ENCODE assay signal across 26 mouse cellular contexts in genomic region chr2:93096078-93096729, GRCm38 (mm10). TPM values are rescaled to one million over a fixed set of nuclear protein-coding genes. Genes with fewer than 3 reads are reported as not detected.
DNase-seq lines count a peak whose midpoint lies in the region; ATAC-seq and TF ChIP-seq lines count a peak whose summit lies in the region.
"Had no signal": no experiment of that assay in that cellular context is flagged by ENCODE, and none has a peak within 500 bp of the region (broad histone marks: within the 10 kb centered on the region; RNA-seq: fewer than 3 reads in every experiment).

No protein-coding gene starts in this region.

- H3K4me2 ChIP-seq in forebrain, embryonic 16.5 days (ENCODE audit: low read length) = no peak overlapping the region
- H3K4me2 ChIP-seq in midbrain, postnatal 0 days (ENCODE audit: low read depth, low read length, poor library complexity, severe bottlenecking) = no peak overlapping the region
- H3K4me2 ChIP-seq: embryonic facial prominence, embryonic 13.5 days; heart, embryonic 12.5 days; hindbrain, embryonic 13.5 days; limb, embryonic 13.5 days; liver, embryonic 12.5 days had no signal

- H3K4me1 ChIP-seq in forebrain, embryonic 16.5 days (replicated peaks; ENCODE audit: control insufficient read depth, insufficient read depth, low read length) = peaks cover 26% of the 10 kb centered on the region
- H3K4me1 ChIP-seq in midbrain, postnatal 0 days (ENCODE audit: insufficient read depth, low read length) = no peaks in the 10 kb centered on the region
- H3K4me1 ChIP-seq: liver, embryonic 12.5 days had no signal

- no peaks in the 10 kb centered on the region for H3K27me3 ChIP-seq in forebrain, embryonic 16.5 days (replicated peaks; ENCODE audit: control insufficient read depth, insufficient read depth, low read length)
- H3K27me3 ChIP-seq in midbrain, postnatal 0 days (ENCODE audit: insufficient read depth, low read length) = no peaks in the 10 kb centered on the region
- H3K27me3 ChIP-seq: embryonic facial prominence, embryonic 13.5 days; hindbrain, embryonic 13.5 days; liver, embryonic 12.5 days; Patski had no signal

- H3K36me3 ChIP-seq in forebrain, embryonic 16.5 days (ENCODE audit: control insufficient read depth, insufficient read depth) = no peaks in the 10 kb centered on the region
- H3K36me3 ChIP-seq in midbrain, postnatal 0 days (ENCODE audit: insufficient read depth, low read length) = no peaks in the 10 kb centered on the region
- H3K36me3 ChIP-seq: embryonic facial prominence, embryonic 13.5 days; heart, embryonic 12.5 days; hindbrain, embryonic 13.5 days; limb, embryonic 13.5 days; liver, embryonic 12.5 days had no signal

- no peaks in the 10 kb centered on the region for H3K9me3 ChIP-seq in forebrain, embryonic 16.5 days (ENCODE audit: control insufficient read depth, low read length)
- no peaks in the 10 kb centered on the region for H3K9me3 ChIP-seq in midbrain, postnatal 0 days (ENCODE audit: low read length)
- H3K9me3 ChIP-seq: embryonic facial prominence, embryonic 13.5 days; hindbrain, embryonic 13.5 days; limb, embryonic 13.5 days; liver, embryonic 12.5 days had no signal

- no peak for DNase-seq in frontal cortex, postnatal 10 days (ENCODE audit: low spot score in 2 of 2)
- peak; percentile 81 for DNase-seq in Muller cell, postnatal 12 days (ENCODE audit: inconsistent ontology term)
- DNase-seq in midbrain, postnatal 0 days (ENCODE audit: low spot score) = peak; percentile 60
- no peak for DNase-seq in urinary bladder, adult 18-20 months (ENCODE audit: low spot score in 2 of 2)
- DNase-seq in urinary bladder, postnatal 10 days (ENCODE audit: low spot score) = no peak
- DNase-seq: cerebellum, adult 18-20 months; cerebellum, postnatal 36 days; embryo, embryonic 11 days; gastrocnemius, postnatal 25 days; heart, adult 18-20 months; heart, postnatal 14 days; kidney, adult 2 months; kidney, postnatal 10 days; lung, adult 18-20 months; lung, postnatal 10 days; right cerebral cortex, postnatal 14 days had no signal

- no peak overlapping the region for H3K4me3 ChIP-seq in forebrain, embryonic 16.5 days (replicated peaks; ENCODE audit: low read length)
- no peak overlapping the region for H3K4me3 ChIP-seq in midbrain, postnatal 0 days (ENCODE audit: low read depth, low read length)
- H3K4me3 ChIP-seq: embryonic facial prominence, embryonic 13.5 days; erythroblast, embryonic 14.5 days; heart, embryonic 12.5 days; hindbrain, embryonic 13.5 days; limb, embryonic 13.5 days; liver, embryonic 12.5 days had no signal

- H3K9ac ChIP-seq in forebrain, embryonic 16.5 days (replicated peaks; ENCODE audit: low read depth, low read length) = no peak overlapping the region
- H3K9ac ChIP-seq in midbrain, postnatal 0 days (replicated peaks; ENCODE audit: low read length, poor library complexity, severe bottlenecking) = no peak overlapping the region
- H3K9ac ChIP-seq: embryonic facial prominence, embryonic 13.5 days; heart, embryonic 12.5 days; hindbrain, embryonic 13.5 days; limb, embryonic 13.5 days; liver, embryonic 12.5 days had no signal

- peak; percentile 90 for ATAC-seq in frontal cortex, adult (ENCODE audit: low TSS enrichment)
- peak; percentile 80 for ATAC-seq in forebrain, embryonic 16.5 days
- ATAC-seq in midbrain, postnatal 0 days (ENCODE audit: low FRiP score) = peak; percentile 56
- ATAC-seq: liver, embryonic 12.5 days; Patski had no signal

- no peak for TF ChIP-seq CTCF in midbrain, postnatal 0 days (IDR thresholded peaks at IDR 0.05)

- WGBS in forebrain, embryonic 16.5 days = 37% methylated on average over 6 of the region's 6 CpGs
- WGBS in midbrain, postnatal 0 days = 60% methylated on average over 6 of the region's 6 CpGs

- no peak overlapping the region for H3K27ac ChIP-seq in forebrain, embryonic 16.5 days (ENCODE audit: low read length)
- H3K27ac ChIP-seq in midbrain, postnatal 0 days (ENCODE audit: low read depth, low read length) = no peak overlapping the region
- H3K27ac ChIP-seq: embryonic facial prominence, embryonic 13.5 days; hindbrain, embryonic 13.5 days; limb, embryonic 13.5 days; liver, embryonic 12.5 days; stomach, postnatal 0 days had no signal

RNA-seq across cellular contexts. Expression of gene Prdm11, which starts 50.2 kb away (rescaled TPM):
- 1.7 and 2.4 TPM in 2 replicates for polyA plus RNA-seq in forebrain, embryonic 16.5 days (2015; fragmentation: Nextera tagmentation; extraction: Ambion mirVana)
- total RNA-seq in midbrain, postnatal 0 days (2014; rRNA removed) = 12.2 and 14.2 TPM in 2 replicates
- polyA plus RNA-seq in midbrain, postnatal 0 days (2015; fragmentation: Nextera tagmentation; extraction: Ambion mirVana) = 2.1 and 2.6 TPM in 2 replicates

Comparison
In these comparisons a context has a peak if more than half of its experiments do, and no peak if none do; other contexts are left out.
1. DNase-seq: peak in Muller cell, postnatal 12 days (single experiment) and midbrain, postnatal 0 days (single experiment); none in frontal cortex, postnatal 10 days (0 of 2), urinary bladder, adult 18-20 months (0 of 2) and urinary bladder, postnatal 10 days (single experiment).
2. Peak in every context shown above with its lines, with median percentiles within 50 percentile points of each other: ATAC-seq.